Mouse (Mus musculus): ENCODE measurements around the gene Mlf1. TPM values are rescaled to one million over a fixed set of nuclear protein-coding genes. Genes with fewer than 3 reads are reported as not detected.

The Mlf1 gene
- total and polyA plus RNA-seq, 3 experiments = 6.9 to 7.8 TPM; not detected in 1

GRCm38 (mm10) chr3:67429338-67429998, 55.6 kb downstream of the Mlf1 start:
- Histone ChIP-seq H3K27me3 (ENCODE audit: control insufficient read depth in 1 of 2, insufficient read depth in 2 of 2, low read length in 2 of 2) (no peaks in the 10 kb centered on the region), H3K4me3 (ENCODE audit: control insufficient read depth in 1 of 2, insufficient read depth in 1 of 2, low read depth in 2 of 2, low read length in 2 of 2) (peak overlapping the region; percentile 51 to 84), H3K9ac (ENCODE audit: control insufficient read depth, low read depth, low read length, poor library complexity, severe bottlenecking) (peak overlapping the region; percentile 42), H3K36me3 (ENCODE audit: control insufficient read depth in 1 of 2, insufficient read depth in 2 of 2, low read length in 2 of 2) (peaks cover 0 to 5% of the 10 kb centered on the region in 2 experiments; a peak in 2 of 4 replicates), H3K9me3 (replicated peaks; ENCODE audit: insufficient read depth, low read length) (no peaks in the 10 kb centered on the region), H3K79me2 (ENCODE audit: control insufficient read depth, insufficient read depth, low read length, poor library complexity) (peaks cover 15% of the 10 kb centered on the region), H3K27ac (ENCODE audit: control insufficient read depth, low read depth, low read length) (no peak overlapping the region), H3K4me1 (ENCODE audit: control insufficient read depth in 1 of 2, insufficient read depth in 2 of 2, low read length in 2 of 2) (peaks cover 0 to 6% of the 10 kb centered on the region in 2 experiments; a peak in 3 of 4 replicates)
- peak; percentile 10 for DNase-seq (ENCODE audit: low read depth, low spot score)
- TF ChIP-seq BHLHE40 (IDR thresholded peaks at IDR 0.05; ENCODE audit: borderline replicate concordance, low read depth, low read length) (peak; percentile 43; the same call in 1 of the 2 replicates), CTCF (IDR thresholded peaks at IDR 0.05 in 2 of 3, conservative IDR thresholded peaks at IDR 0.05 in 1 of 3; ENCODE audit: control insufficient read depth in 1 of 3, insufficient read depth in 1 of 3, low read depth in 2 of 3, low read length in 3 of 3, poor library complexity in 1 of 3, severe bottlenecking in 1 of 3) (peak; percentile 3 to 35 (median 25); a peak in 4 of 6 replicates), TBP (IDR thresholded peaks at IDR 0.05; ENCODE audit: low read depth, low read length) (peak; percentile 27; the same call in 1 of the 2 replicates), CHD1 (IDR thresholded peaks at IDR 0.05; ENCODE audit: low read depth, low read length) (no peak)

DNA sequence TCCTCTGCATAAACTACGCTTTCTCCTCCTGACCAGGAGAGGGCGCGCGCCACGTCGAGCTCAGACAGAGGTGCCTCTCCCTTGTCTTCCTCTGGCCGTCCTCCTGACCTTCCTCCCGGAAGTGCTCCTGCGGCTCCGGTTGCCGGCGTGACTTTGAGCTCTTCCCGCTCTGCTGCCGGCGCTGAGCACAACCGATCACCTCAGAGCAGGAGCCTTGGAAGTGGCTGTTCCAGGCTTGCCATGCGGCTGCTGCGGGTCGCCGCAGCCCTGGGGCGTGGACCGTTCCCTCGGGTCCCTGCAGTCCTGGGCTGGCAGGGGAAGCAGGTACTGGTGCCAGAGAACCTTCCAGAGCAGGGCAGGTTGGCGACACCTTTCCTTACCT, 56.1 kb downstream of the Mlf1 start, which contains the start of gene Gfm1:
Gene Gfm1, plus strand, starts transcription at position 98 of the 382 bp plus-strand sequence.
- no peaks in the 10 kb centered on the region for H3K27me3 ChIP-seq (ENCODE audit: control insufficient read depth in 1 of 2, insufficient read depth in 2 of 2, low read length in 2 of 2)
- H3K27ac ChIP-seq (ENCODE audit: control insufficient read depth, low read depth, low read length) = 0 out of 2 replicates have a peak within 1 kb of the TSS, but pooled peaks have one; percentile 37
- DNase-seq (ENCODE audit: low read depth, low spot score) = peak; percentile 94
- H3K9me3 ChIP-seq (replicated peaks; ENCODE audit: insufficient read depth, low read length) = no peaks in the 10 kb centered on the region
- TF ChIP-seq MAZ (IDR thresholded peaks at IDR 0.05; ENCODE audit: low read depth, low read length) = no peak
- TF ChIP-seq GABPA (IDR thresholded peaks at IDR 0.05; ENCODE audit: low read depth, low read length) = peak; percentile 78; the same call in 1 of the 2 replicates
- TF ChIP-seq ELF1 (IDR thresholded peaks at IDR 0.05; ENCODE audit: low read depth, low read length) = peak; percentile 92
- peak; percentile 87 to 88 for TF ChIP-seq POLR2A (IDR thresholded peaks at IDR 0.05; ENCODE audit: control insufficient read depth in 1 of 2, insufficient read depth in 1 of 2, low read depth in 1 of 2, low read length in 2 of 2, poor library complexity in 1 of 2)
- TF ChIP-seq ZKSCAN1 (IDR thresholded peaks at IDR 0.05; ENCODE audit: low read depth, low read length) = no peak
- TF ChIP-seq NRF1 (IDR thresholded peaks at IDR 0.05; ENCODE audit: insufficient read depth, low read depth, low read length, poor library complexity, severe bottlenecking) = no peak
- TF ChIP-seq MYB (IDR thresholded peaks at IDR 0.05; ENCODE audit: low read depth, low read length) = no peak
- TF ChIP-seq POLR2AphosphoS2 (IDR thresholded peaks at IDR 0.05; ENCODE audit: low read length) = peak; percentile 80
- TF ChIP-seq KAT2A (conservative IDR thresholded peaks at IDR 0.05; ENCODE audit: low read depth, low read length) = peak; percentile 72; the same call in 1 of the 2 replicates
- TF ChIP-seq HCFC1 (IDR thresholded peaks at IDR 0.05; ENCODE audit: low read depth, low read length) = peak; percentile 93
- peak; percentile 31; the same call in 1 of the 2 replicates for TF ChIP-seq JUND (IDR thresholded peaks at IDR 0.05; ENCODE audit: low read depth, low read length)
- peak; percentile 59 for TF ChIP-seq SMC3 (IDR thresholded peaks at IDR 0.05; ENCODE audit: low read depth, low read length)
- TF ChIP-seq USF1 (IDR thresholded peaks at IDR 0.05; ENCODE audit: low read depth, low read length) = peak; percentile 72
- TF ChIP-seq MYC (IDR thresholded peaks at IDR 0.05; ENCODE audit: low read depth, low read length) = peak; percentile 75
- TF ChIP-seq EP300 (IDR thresholded peaks at IDR 0.05; ENCODE audit: low read depth in 1 of 2, low read length in 2 of 2) = no peak; a peak in 1 of 4 replicates
- TF ChIP-seq TAL1 (IDR thresholded peaks at IDR 0.05; ENCODE audit: low read length) = no peak
- TF ChIP-seq ZMIZ1 (IDR thresholded peaks at IDR 0.05; ENCODE audit: low read depth, low read length) = peak; percentile 61
- peak; percentile 98 for TF ChIP-seq MXI1 (IDR thresholded peaks at IDR 0.05; ENCODE audit: low read depth, low read length)
- no peak for TF ChIP-seq ZC3H11A (IDR thresholded peaks at IDR 0.05; ENCODE audit: low read depth, low read length)
- TF ChIP-seq ETS1 (IDR thresholded peaks at IDR 0.05; ENCODE audit: low read depth, low read length) = peak; percentile 36; the same call in 1 of the 2 replicates
- peak; percentile 55 to 97 (median 87); a peak in 5 of 6 replicates for TF ChIP-seq CTCF (IDR thresholded peaks at IDR 0.05 in 2 of 3, conservative IDR thresholded peaks at IDR 0.05 in 1 of 3; ENCODE audit: control insufficient read depth in 1 of 3, insufficient read depth in 1 of 3, low read depth in 2 of 3, low read length in 3 of 3, poor library complexity in 1 of 3, severe bottlenecking in 1 of 3)
- TF ChIP-seq TCF12 (IDR thresholded peaks at IDR 0.05; ENCODE audit: low read depth, low read length) = peak; percentile 45
- peak; percentile 87 for TF ChIP-seq NELFE (IDR thresholded peaks at IDR 0.05; ENCODE audit: low read depth, low read length)
- TF ChIP-seq SIN3A (IDR thresholded peaks at IDR 0.05; ENCODE audit: low read length) = peak; percentile 97
- TF ChIP-seq UBTF (IDR thresholded peaks at IDR 0.05; ENCODE audit: borderline replicate concordance, insufficient read depth, low read depth, low read length) = no peak
- peaks cover 15% of the 10 kb centered on the region for H3K79me2 ChIP-seq (ENCODE audit: control insufficient read depth, insufficient read depth, low read length, poor library complexity)
- H3K9ac ChIP-seq (ENCODE audit: control insufficient read depth, low read depth, low read length, poor library complexity, severe bottlenecking) = peak within 1 kb of the TSS; percentile 96
- H3K4me3 ChIP-seq (ENCODE audit: control insufficient read depth in 1 of 2, insufficient read depth in 1 of 2, low read depth in 2 of 2, low read length in 2 of 2) = peak within 1 kb of the TSS; percentile 81 to 84
- peaks cover 0 to 5% of the 10 kb centered on the region in 2 experiments; a peak in 2 of 4 replicates for H3K36me3 ChIP-seq (ENCODE audit: control insufficient read depth in 1 of 2, insufficient read depth in 2 of 2, low read length in 2 of 2)
- peaks cover 0 to 6% of the 10 kb centered on the region in 2 experiments; a peak in 3 of 4 replicates for H3K4me1 ChIP-seq (ENCODE audit: control insufficient read depth in 1 of 2, insufficient read depth in 2 of 2, low read length in 2 of 2)
